Mouse (Mus musculus) layer of hippocampus, postnatal 36 days (tissue): Measurements from ENCODE around the gene Kcnq2. TPM values are rescaled to one million over a fixed set of nuclear protein-coding genes. Genes with fewer than 3 reads are reported as not detected.

ENCODE experiments used
- DNase-seq, 2 experiments: peaks; one replicate each; pipeline ENCODE4 v3.0.0; 2022
- total RNA-seq, 2 experiments: library from RNA; stranded (reverse); gene quantifications; 2 replicates each; pipeline ENCODE4 v1.2.3; 2021

Gene Kcnq2
- 100 to 1,000 TPM; 336 to 348 TPM for total RNA-seq

DNA sequence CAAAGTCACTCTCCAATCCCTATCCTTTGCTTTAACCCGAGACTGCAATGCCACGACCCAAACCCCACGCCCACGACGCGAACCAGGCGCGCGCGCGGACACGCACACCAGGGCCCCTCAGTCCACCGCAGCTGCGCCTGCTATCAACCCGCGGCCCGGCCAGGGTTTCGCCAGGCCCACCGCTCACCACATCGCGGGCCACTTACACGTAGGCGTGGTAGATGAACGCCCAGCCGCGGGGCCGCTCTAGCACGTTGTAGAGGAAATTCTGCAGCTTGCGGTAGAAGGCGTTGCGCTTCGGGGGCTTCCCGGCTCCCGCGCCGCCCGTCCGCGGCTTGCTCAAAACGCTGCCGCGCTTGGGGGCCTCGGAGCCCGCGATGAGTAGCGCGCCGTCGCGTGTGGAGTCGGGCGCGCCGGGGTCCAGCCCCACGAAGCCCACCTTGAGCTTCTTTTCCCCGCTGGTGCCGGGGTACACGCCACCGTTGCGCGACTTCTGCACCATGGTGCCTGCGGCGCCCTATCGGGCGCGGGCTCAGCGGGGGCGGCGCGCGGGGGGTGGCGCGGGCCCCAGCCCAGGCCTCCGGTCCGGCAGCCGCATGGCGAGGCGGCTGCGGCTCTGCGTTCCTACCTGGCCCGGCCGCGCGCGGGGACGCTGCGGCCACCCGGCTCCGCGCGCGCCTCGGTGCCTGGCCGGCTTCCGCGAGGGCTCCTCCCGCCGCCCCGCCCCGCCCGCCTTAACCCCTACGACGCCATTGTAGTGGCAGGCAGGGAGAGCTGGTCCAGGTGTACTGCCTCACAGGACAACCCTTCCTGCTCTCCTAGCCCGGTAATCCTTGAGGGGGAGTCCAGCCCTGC is at the start of gene Kcnq2:
Gene Kcnq2, minus strand, starts transcription at position 710 of the 855 bp plus-strand sequence.
- DNase-seq, result no peak

GRCm38 (mm10) chr2:181180898-181181297 is 45.8 kb upstream of the Kcnq2 start:
- DNase-seq, result peak in 1 of 2 experiments; percentile 26

GRCm38 (mm10) chr2:181178471-181178870 is 43.4 kb upstream of the Kcnq2 start:
- no peak for DNase-seq

DNA sequence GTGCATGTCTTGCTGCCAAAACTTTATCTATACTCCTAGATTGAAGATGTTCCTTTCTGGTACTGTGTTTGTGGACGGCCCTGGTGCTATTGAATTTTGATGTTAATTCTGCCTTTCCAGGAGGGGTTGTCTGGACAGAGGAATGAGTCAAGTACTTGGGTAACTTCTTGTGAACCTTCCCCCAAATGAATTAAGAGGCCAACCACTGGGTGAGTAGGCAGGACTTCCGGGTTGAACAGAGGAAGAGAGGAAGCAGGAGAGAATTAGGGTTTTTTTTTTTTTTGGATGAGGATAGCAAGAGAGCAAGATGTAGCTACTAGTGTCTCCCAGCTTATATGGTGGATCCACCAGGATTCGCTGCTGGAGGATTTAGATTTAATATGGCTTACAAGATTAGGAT is 42.9 kb upstream of the Kcnq2 start:
- no peak for DNase-seq

DNA sequence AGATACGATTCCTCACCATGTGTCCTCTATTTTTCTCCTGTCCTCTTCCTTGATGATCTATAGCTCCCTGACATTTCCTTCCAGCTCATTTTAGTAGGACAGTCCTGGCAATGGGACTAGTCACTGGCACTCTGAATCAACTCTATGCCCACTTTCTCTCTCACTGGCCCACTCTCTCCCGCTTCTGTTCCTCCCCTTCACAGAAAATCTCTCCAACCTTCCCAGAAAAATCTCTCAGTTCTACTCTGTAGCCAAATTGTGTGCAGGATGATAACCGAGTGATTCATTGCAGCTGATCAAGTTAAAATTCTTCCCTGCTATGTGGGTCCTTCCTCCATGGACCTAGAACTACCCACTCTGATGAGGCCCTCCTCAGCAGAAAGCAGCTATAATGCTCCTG is 39.5 kb upstream of the Kcnq2 start:
- DNase-seq, result no peak

GRCm38 (mm10) chr2:181166469-181166868 is 31.4 kb upstream of the Kcnq2 start:
- no peak for DNase-seq

DNA sequence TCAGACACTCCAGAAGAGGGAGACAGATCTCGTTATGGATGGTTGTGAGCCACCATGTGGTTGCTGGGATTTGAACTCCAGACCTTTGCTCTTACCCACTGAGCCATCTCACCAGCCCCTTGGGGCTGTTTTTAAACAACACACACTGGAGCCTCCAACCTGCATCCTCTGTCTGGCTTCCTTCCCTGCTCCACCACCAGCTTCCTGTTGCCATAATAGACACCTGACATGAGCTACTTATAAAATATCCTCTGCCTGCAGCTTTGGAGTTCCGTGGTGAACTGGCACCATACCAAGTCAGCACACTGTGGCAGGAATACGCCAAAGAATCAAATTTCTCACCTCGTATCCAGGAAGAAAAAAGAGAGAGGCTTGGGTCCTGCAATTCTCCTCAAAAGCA is 25.7 kb upstream of the Kcnq2 start:
- DNase-seq, result no peak

- DNase-seq, result peak in 1 of 2 experiments; percentile 71
Measured at GRCm38 (mm10) chr2:181159771-181160170, 24.7 kb upstream of the Kcnq2 start.

DNA sequence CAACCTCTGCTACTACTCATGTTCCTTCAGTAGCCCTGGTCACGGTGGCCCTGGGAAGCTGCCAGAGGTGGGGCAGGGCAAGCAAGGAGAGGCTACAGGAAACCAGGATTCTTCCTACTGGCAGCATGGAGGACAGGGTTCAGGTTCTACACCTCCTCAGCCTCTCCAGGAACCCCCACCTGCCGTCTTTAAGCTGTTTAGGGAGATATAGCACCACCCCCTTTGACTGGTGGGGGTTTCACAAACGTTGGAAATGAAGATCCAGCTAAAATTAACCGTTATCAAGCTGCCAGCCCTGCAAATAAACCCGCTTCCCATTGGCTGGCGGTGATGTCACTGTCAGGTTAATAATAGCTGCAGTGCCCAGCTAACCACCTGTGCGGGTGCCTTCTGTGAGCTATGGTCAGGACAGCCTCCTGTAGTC is 24.0 kb upstream of the Kcnq2 start:
- no peak for DNase-seq

GRCm38 (mm10) chr2:181158471-181158870 is 23.4 kb upstream of the Kcnq2 start:
- no peak for DNase-seq

GRCm38 (mm10) chr2:181157716-181158302 is 22.7 kb upstream of the Kcnq2 start:
- no peak for DNase-seq

DNA sequence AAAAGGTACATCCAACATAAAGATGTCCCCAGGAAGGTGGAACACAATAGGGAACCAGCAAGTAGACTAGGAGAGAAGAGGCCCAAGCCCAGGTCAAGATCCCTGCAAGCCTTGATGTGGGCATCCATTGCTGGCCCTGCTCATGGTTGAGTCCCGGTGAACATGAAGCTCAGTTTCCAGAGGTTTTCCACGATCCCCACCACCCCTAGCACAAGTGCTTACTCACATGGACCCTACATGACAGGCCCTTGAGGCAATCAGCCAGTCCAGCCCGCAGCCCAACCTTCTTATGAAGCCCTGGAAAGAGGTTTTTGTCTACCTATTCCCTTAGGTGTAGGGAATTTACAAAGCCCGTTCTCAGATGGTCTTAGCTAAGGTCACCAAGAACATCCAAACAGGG is 22.1 kb upstream of the Kcnq2 start:
- no peak for DNase-seq

DNA sequence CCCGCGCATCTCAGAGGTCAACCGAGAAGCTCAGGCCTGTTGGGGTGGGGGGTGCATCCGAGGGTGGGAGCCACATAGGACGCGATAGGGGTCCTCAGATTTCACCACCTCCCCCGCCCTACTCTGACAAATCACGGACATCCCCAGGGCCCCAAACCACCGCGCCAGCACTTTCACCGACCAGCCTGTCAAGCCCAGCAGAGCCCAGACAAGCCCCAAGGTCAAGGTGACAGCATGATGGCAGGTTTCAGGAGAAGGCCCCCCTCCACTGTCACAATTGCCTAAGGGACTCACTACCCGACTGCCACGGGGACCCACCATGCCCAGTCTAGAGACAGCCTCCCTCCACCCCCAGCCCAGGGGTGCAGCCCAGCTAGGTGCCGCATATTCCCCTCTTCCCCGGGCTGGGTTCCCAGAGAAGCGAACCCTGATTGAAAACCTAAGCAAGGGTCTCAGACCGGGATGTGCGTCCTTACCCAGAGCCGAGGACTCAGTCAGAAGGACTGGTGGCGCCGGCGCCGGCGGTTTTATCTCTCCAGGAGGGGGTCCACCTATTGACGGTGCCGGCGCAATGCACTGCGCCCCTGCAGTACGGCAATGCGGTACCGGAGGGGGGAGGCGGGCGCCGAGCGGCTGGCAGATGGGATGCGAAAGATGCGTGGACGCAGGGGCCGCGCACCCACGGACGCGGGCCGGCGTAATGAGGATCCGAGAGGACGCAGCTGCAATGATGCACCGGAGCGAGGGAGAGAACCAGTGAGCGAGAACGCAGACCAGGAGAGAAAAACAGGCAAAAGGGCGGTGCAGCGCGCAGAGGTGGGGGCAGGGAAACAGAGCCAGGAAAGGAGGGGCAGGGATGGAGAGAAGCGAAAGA is 21.4 kb upstream of the Kcnq2 start, which contains the start of gene Eef1a2:
Gene Eef1a2, minus strand, starts transcription at position 767 of the 874 bp plus-strand sequence.
- peak; percentile 86 to 87 for DNase-seq

DNA sequence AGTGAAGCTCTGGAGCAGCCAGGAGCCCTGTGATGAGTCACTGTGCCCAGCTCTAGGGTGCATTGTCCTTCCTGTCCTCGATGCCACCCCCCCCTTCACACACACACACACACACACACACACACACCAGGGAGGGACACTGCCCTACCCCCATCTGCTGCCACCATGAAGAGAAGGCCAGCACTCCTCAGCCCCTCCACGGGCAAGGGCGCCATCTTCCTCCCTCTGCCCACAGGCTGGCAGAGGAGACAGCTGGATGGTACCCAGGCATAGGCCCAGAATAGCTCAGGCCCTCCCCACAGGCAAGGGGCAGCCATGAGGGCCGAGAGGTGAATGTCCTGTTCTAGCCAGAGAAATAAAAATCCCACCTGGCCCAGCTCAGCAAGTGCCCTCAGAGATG is 20.7 kb upstream of the Kcnq2 start:
- no peak for DNase-seq

DNA sequence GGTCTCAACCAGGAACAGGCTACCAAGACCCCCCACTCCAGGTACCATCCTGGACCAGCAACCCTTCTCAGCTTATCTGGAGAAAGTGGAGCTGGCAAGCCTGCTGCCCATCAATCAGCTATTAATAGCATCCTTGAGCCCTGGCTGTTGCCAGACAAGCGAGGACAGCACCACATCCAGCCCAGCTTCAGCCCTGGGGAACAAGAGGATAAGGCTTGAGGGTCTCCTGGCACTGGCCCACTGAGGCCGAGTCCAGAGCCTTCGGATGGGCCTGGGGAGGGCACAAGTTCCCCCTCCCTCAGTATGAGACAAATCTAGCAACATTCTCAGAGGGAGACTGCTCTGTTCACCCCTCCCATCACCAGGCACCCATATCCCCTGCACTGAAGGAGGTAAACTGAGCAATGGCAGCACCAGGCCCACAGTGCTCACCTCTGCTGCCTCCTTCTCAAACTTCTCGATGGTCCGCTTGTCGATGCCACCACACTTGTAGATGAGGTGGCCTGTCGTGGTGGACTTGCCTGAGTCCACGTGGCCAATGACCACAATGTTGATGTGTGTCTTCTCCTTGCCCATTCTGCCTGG is 19.8 kb upstream of the Kcnq2 start:
- DNase-seq, result no peak

GRCm38 (mm10) chr2:181154361-181154760 is 19.3 kb upstream of the Kcnq2 start:
- no peak for DNase-seq

GRCm38 (mm10) chr2:181153837-181154236 is 18.7 kb upstream of the Kcnq2 start:
- no peak for DNase-seq

DNA sequence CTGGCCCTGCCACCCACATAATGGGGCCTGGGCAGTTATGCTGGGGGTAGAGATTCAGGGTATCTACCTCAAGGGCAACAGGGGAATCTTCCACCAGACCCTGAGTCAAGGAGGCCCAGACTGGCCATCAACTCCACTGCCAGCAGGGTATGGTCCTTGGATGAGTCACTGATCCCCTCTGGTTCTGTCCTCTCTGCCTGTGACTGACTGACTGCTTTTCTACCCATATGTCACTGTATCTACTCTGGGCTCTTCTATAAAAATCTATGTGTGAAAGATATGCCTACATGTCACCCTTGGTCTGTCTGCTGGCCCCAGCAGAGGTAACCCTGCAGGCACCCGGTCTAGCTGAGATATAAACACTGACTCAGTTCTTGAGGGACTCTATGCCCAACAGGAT is 18.0 kb upstream of the Kcnq2 start:
- DNase-seq, result no peak

DNA sequence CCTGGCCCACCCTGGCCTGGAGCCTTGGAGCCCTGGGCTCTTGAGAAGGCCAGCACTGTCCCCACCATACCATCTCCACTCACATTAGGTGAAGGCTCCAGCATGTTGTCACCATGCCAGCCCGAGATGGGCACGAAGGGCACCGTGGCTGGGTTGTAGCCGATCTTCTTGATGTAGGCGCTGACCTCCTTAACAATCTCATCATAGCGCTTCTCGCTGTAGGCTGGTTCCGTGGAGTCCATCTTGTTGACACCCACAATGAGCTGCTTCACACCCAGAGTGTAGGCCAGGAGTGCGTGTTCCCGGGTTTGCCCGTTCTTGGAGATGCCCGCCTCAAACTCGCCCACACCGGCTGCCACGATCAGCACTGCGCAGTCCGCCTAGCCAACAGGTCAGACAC is 17.6 kb upstream of the Kcnq2 start:
- peak in 1 of 2 experiments; percentile 7 for DNase-seq

DNA sequence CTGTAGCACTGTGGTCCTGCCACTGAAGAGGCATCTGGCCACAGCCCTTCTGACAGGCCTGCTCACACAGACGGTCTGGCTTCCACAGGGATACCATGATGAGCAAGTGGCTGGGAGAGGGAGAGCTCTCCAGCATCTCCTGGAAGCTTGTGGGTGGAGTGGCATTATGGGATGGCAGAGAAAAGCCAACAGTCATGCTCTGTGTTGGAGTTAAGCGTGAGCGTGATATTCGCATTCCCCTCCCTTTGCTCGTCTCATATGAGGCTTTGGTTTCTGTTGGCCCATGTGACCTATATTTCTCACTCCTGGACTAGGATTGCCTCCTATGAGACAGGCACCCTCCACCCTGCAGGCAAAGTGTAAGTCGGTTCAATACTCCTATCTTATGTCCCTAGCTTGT is 15.2 kb upstream of the Kcnq2 start:
- peak in 1 of 2 experiments; percentile 62 for DNase-seq

GRCm38 (mm10) chr2:181148318-181148955 is 13.3 kb upstream of the Kcnq2 start:
- DNase-seq, result peak in 1 of 2 experiments; percentile 3
